Mouse (Mus musculus) bone marrow, adult 2 months (tissue): ENCODE data around the gene Psmb8.

Source experiments
- CTCF ChIP-seq: fragments of 200-500 bp; IDR thresholded peaks from 2 replicates; pipeline ENCODE4 v1.5.1; 2011; ENCODE audit warnings: low read length, control low read depth; ENCODE audit not compliant: control insufficient read depth, insufficient read depth
- POLR2A ChIP-seq: fragments of 200-500 bp; IDR thresholded peaks from 2 replicates; pipeline ENCODE4 v1.6.1; 2011; ENCODE audit warnings: low read depth, mild to moderate bottlenecking, control low read depth, low read length, borderline replicate concordance; ENCODE audit not compliant: control insufficient read depth

DNA sequence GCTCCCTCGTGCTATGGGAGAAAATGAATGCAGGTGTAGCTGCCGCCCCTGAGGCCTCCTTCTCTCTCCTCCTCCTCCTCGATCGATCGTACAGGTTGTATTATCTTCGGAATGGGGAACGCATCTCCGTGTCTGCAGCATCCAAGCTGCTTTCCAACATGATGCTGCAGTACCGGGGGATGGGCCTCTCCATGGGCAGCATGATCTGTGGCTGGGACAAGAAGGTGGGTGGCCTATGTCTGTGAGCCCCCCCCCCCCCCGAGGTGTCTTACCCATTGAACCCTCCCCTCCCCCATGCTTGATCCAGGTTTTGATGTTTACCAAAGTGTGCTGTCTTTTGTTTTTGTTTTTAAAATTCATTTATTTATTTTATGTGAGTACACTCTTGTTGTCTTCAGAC, 2.5 kb downstream of the Psmb8 start:
- TF ChIP-seq CTCF (no peak), POLR2A (no peak)
